Mouse (Mus musculus): Measurements from ENCODE around the gene Limk2.

The Limk2 gene

GRCm38 (mm10) chr11:3331756-3332642, 77.0 kb downstream of the Limk2 start:
- peak; percentile 96 to 98 for DNase-seq

- no peak for DNase-seq
Measured at GRCm38 (mm10) chr11:3330991-3331750, 77.8 kb downstream of the Limk2 start.

- DNase-seq: peak; percentile 86 to 92
Measured at GRCm38 (mm10) chr11:3330566-3330965, 78.4 kb downstream of the Limk2 start.

- no peak for DNase-seq
Measured at GRCm38 (mm10) chr11:3329891-3330451, 79.0 kb downstream of the Limk2 start, which contains the start of gene Pik3ip1. Gene Pik3ip1, plus strand, starts transcription at chr11:3330401.

GRCm38 (mm10) chr11:3328806-3329775, 79.9 kb downstream of the Limk2 start:
- DNase-seq: no peak

GRCm38 (mm10) chr11:3328271-3328670, 80.7 kb downstream of the Limk2 start:
- no peak for DNase-seq

- no peak for DNase-seq
Measured at GRCm38 (mm10) chr11:3318286-3318685, 90.7 kb downstream of the Limk2 start.

GRCm38 (mm10) chr11:3314148-3314547, 94.8 kb downstream of the Limk2 start:
- no peak for DNase-seq

GRCm38 (mm10) chr11:3313294-3313693, 95.7 kb downstream of the Limk2 start:
- DNase-seq: peak in 1 of 2 experiments; percentile 59

- no peak for DNase-seq
Measured at GRCm38 (mm10) chr11:3311586-3312347, 97.2 kb downstream of the Limk2 start.

GRCm38 (mm10) chr11:3310789-3311585, 98.0 kb downstream of the Limk2 start:
- peak in 1 of 2 experiments; percentile 56 for DNase-seq

- DNase-seq: peak in 1 of 2 experiments; percentile 57
Measured at GRCm38 (mm10) chr11:3309884-3310283, 99.1 kb downstream of the Limk2 start.

GRCm38 (mm10) chr11:3307875-3308274, 101.1 kb downstream of the Limk2 start:
- DNase-seq: no peak

GRCm38 (mm10) chr11:3305821-3306220, 103.2 kb downstream of the Limk2 start:
- no peak for DNase-seq

- no peak for DNase-seq
Measured at GRCm38 (mm10) chr11:3302792-3303191, 106.2 kb downstream of the Limk2 start.

- no peak for DNase-seq
Measured at GRCm38 (mm10) chr11:3302385-3302784, 106.6 kb downstream of the Limk2 start.

GRCm38 (mm10) chr11:3301075-3301474, 107.9 kb downstream of the Limk2 start:
- no peak for DNase-seq

- no peak for DNase-seq
Measured at GRCm38 (mm10) chr11:3298813-3299185, 110.2 kb downstream of the Limk2 start.

GRCm38 (mm10) chr11:3297871-3298812, 110.8 kb downstream of the Limk2 start:
- DNase-seq: no peak
